Mouse (Mus musculus) adrenal gland, adult (tissue): ENCODE measurements at regions not wholly inside any gene's neighbourhood (a gene's known extent, or its start where the extent isn't known, plus 50 kb on each side); places are given as distances from the start of the nearest gene placed in this dataset.

Source experiments
- DNase-seq, 2 experiments: peaks; one replicate each; pipeline ENCODE4 v3.0.0; 2022 to 2023; ENCODE audit warnings: low spot score in 1 of 2; ENCODE audit not compliant: inconsistent age in 2 of 2

GRCm38 (mm10) chr13:54285968-54286367, 85.2 kb upstream of the Cplx2 start:
- no peak for DNase-seq

GRCm38 (mm10) chr13:54286616-54287015, 84.5 kb upstream of the Cplx2 start:
- no peak for DNase-seq

GRCm38 (mm10) chr13:54290066-54290465, 81.1 kb upstream of the Cplx2 start:
- DNase-seq, result no peak

GRCm38 (mm10) chr13:54292394-54292793, 78.8 kb upstream of the Cplx2 start:
- no peak for DNase-seq

- no peak for DNase-seq
Observed at GRCm38 (mm10) chr13:54293006-54293405, 78.1 kb upstream of the Cplx2 start.

- no peak for DNase-seq
Observed at GRCm38 (mm10) chr13:54295475-54296259, 75.5 kb upstream of the Cplx2 start.

GRCm38 (mm10) chr13:54296260-54296555, 74.9 kb upstream of the Cplx2 start:
- DNase-seq, result no peak

- DNase-seq, result no peak
Observed at GRCm38 (mm10) chr13:54298851-54299250, 72.3 kb upstream of the Cplx2 start.

- no peak for DNase-seq
Observed at GRCm38 (mm10) chr13:54299295-54299694, 71.9 kb upstream of the Cplx2 start.

GRCm38 (mm10) chr13:54301110-54301509, 70.0 kb upstream of the Cplx2 start:
- DNase-seq, result no peak

GRCm38 (mm10) chr13:54301677-54302076, 69.5 kb upstream of the Cplx2 start:
- peak in 1 of 2 experiments; percentile 57 for DNase-seq

- DNase-seq, result peak; percentile 59 to 86
Observed at GRCm38 (mm10) chr13:54302351-54303070, 68.6 kb upstream of the Cplx2 start.

- peak; percentile 89 to 96 for DNase-seq
Observed at GRCm38 (mm10) chr13:54303071-54303924, 67.9 kb upstream of the Cplx2 start.

GRCm38 (mm10) chr13:54304251-54304650, 66.9 kb upstream of the Cplx2 start:
- DNase-seq, result peak in 1 of 2 experiments; percentile 48

- no peak for DNase-seq
Observed at GRCm38 (mm10) chr13:54308591-54308990, 62.6 kb upstream of the Cplx2 start.

GRCm38 (mm10) chr13:54309354-54309753, 61.8 kb upstream of the Cplx2 start:
- no peak for DNase-seq

- no peak for DNase-seq
Observed at GRCm38 (mm10) chr13:54310144-54310543, 61.0 kb upstream of the Cplx2 start.

- DNase-seq, result peak in 1 of 2 experiments; percentile 68
Observed at GRCm38 (mm10) chr13:54311327-54312026, 59.7 kb upstream of the Cplx2 start.

GRCm38 (mm10) chr13:54312405-54313185, 58.6 kb upstream of the Cplx2 start:
- no peak for DNase-seq

GRCm38 (mm10) chr13:54315333-54315732, 55.8 kb upstream of the Cplx2 start:
- no peak for DNase-seq
